Mouse (Mus musculus): ENCODE measurements around the gene Sptbn1. TPM values are rescaled to one million over a fixed set of nuclear protein-coding genes. Genes with fewer than 3 reads are reported as not detected.

Sptbn1 gene
- polyA plus RNA-seq, 1 experiment from 2014 or later = 16.9 TPM

- Histone ChIP-seq H3K9me3 (replicated peaks) (no peaks in the 10 kb centered on the region), H3K4me3 (replicated peaks) (no peak overlapping the region), H3K9ac (no peak overlapping the region), H3K36me3 (no peaks in the 10 kb centered on the region), H3K27ac (no peak overlapping the region), H3K4me1 (replicated peaks) (0 out of 2 replicates have a peak, but pooled peaks cover 8% of the 10 kb centered on the region), H3K4me2 (no peak overlapping the region), H3K27me3 (no peaks in the 10 kb centered on the region)
- DNase-seq (no peak), ATAC-seq (ENCODE audit: low read depth) (no peak)
- 72% methylated on average over 6 of the region's 6 CpGs for WGBS (ENCODE audit: insufficient replicate concordance)
Measured at GRCm38 (mm10) chr11:30210100-30210811, 57.7 kb downstream of the Sptbn1 start.

GRCm38 (mm10) chr11:30209495-30209894, 58.5 kb downstream of the Sptbn1 start:
- no peak overlapping the region for H3K27ac ChIP-seq
- DNase-seq = no peak
- WGBS (ENCODE audit: insufficient replicate concordance) = 69% methylated on average over 4 of the region's 4 CpGs
- H3K36me3 ChIP-seq = no peaks in the 10 kb centered on the region
- no peak overlapping the region for H3K9ac ChIP-seq
- no peak overlapping the region for H3K4me3 ChIP-seq (replicated peaks)
- no peaks in the 10 kb centered on the region for H3K9me3 ChIP-seq (replicated peaks)
- 0 out of 2 replicates have a peak, but pooled peaks cover 8% of the 10 kb centered on the region for H3K4me1 ChIP-seq (replicated peaks)
- no peaks in the 10 kb centered on the region for H3K27me3 ChIP-seq
- ATAC-seq (ENCODE audit: low read depth) = no peak
- no peak overlapping the region for H3K4me2 ChIP-seq

- no peaks in the 10 kb centered on the region for H3K36me3 ChIP-seq
- no peak overlapping the region for H3K9ac ChIP-seq
- ATAC-seq (ENCODE audit: low read depth) (0 out of 2 replicates have a peak, but pooled peaks have one; percentile 20), DNase-seq (no peak)
- no peaks in the 10 kb centered on the region for H3K9me3 ChIP-seq (replicated peaks)
- H3K4me3 ChIP-seq (replicated peaks) = no peak overlapping the region
- no peaks in the 10 kb centered on the region for H3K4me1 ChIP-seq (replicated peaks)
- H3K27ac ChIP-seq = no peak overlapping the region
- H3K4me2 ChIP-seq = no peak overlapping the region
- H3K27me3 ChIP-seq = no peaks in the 10 kb centered on the region
Measured at GRCm38 (mm10) chr11:30204398-30204797, 63.6 kb downstream of the Sptbn1 start.

GRCm38 (mm10) chr11:30200391-30200790, 67.6 kb downstream of the Sptbn1 start:
- no peak overlapping the region for H3K27ac ChIP-seq
- ATAC-seq (ENCODE audit: low read depth) (no peak), DNase-seq (no peak)
- peaks cover 23% of the 10 kb centered on the region for H3K4me1 ChIP-seq (replicated peaks)
- no peak overlapping the region for H3K9ac ChIP-seq
- H3K36me3 ChIP-seq = no peaks in the 10 kb centered on the region
- H3K9me3 ChIP-seq (replicated peaks) = no peaks in the 10 kb centered on the region
- no peak overlapping the region for H3K4me2 ChIP-seq
- no peak overlapping the region for H3K4me3 ChIP-seq (replicated peaks)
- H3K27me3 ChIP-seq = peaks cover 26% of the 10 kb centered on the region

GRCm38 (mm10) chr11:30198091-30198675, 69.8 kb downstream of the Sptbn1 start:
- Histone ChIP-seq H3K4me1 (replicated peaks) (peaks cover 38% of the 10 kb centered on the region), H3K4me2 (peak overlapping the region; percentile 84), H3K9ac (peak overlapping the region; percentile 70), H3K27me3 (peaks cover 32% of the 10 kb centered on the region), H3K4me3 (replicated peaks) (peak overlapping the region; percentile 62), H3K27ac (peak overlapping the region; percentile 80), H3K9me3 (replicated peaks) (no peaks in the 10 kb centered on the region), H3K36me3 (no peaks in the 10 kb centered on the region)
- under 1% methylated on average over 34 of the region's 34 CpGs for WGBS (ENCODE audit: insufficient replicate concordance)
- DNase-seq (peak; percentile 59), ATAC-seq (ENCODE audit: low read depth) (peak; percentile 85)

- Histone ChIP-seq H3K27me3 (peaks cover 35% of the 10 kb centered on the region), H3K4me2 (peak overlapping the region; percentile 84), H3K27ac (peak overlapping the region; percentile 80), H3K36me3 (no peaks in the 10 kb centered on the region), H3K4me3 (replicated peaks) (peak overlapping the region; percentile 62), H3K9me3 (replicated peaks) (no peaks in the 10 kb centered on the region), H3K4me1 (replicated peaks) (peaks cover 38% of the 10 kb centered on the region), H3K9ac (peak overlapping the region; percentile 70)
- ATAC-seq (ENCODE audit: low read depth) (peak; percentile 78), DNase-seq (peak; percentile 39)
- 1% methylated on average over 21 of the region's 21 CpGs for WGBS (ENCODE audit: insufficient replicate concordance)
Measured at GRCm38 (mm10) chr11:30197564-30198090, 70.3 kb downstream of the Sptbn1 start.

- 29% methylated on average over 4 of the region's 4 CpGs for WGBS (ENCODE audit: insufficient replicate concordance)
Measured at GRCm38 (mm10) chr11:30196368-30197070, 71.5 kb downstream of the Sptbn1 start.

GRCm38 (mm10) chr11:30195756-30196155, 72.2 kb downstream of the Sptbn1 start:
- H3K9ac ChIP-seq = no peak overlapping the region
- ATAC-seq (ENCODE audit: low read depth) (no peak), DNase-seq (no peak)
- H3K27me3 ChIP-seq = peaks cover 35% of the 10 kb centered on the region
- WGBS (ENCODE audit: insufficient replicate concordance) = 29% methylated on average over 3 of the region's 3 CpGs
- no peaks in the 10 kb centered on the region for H3K36me3 ChIP-seq
- peak overlapping the region; percentile 84 for H3K4me2 ChIP-seq
- H3K4me3 ChIP-seq (replicated peaks) = peak overlapping the region; percentile 62
- H3K27ac ChIP-seq = peak overlapping the region; percentile 36; the same call in 1 of the 2 replicates
- peaks cover 49% of the 10 kb centered on the region for H3K4me1 ChIP-seq (replicated peaks)
- no peaks in the 10 kb centered on the region for H3K9me3 ChIP-seq (replicated peaks)

More at GRCm38 (mm10) chr11:30196368-30197070, 71.5 kb downstream of the Sptbn1 start:
- Histone ChIP-seq H3K27me3 (peaks cover 35% of the 10 kb centered on the region), H3K4me3 (replicated peaks) (peak overlapping the region; percentile 62), H3K9me3 (replicated peaks) (no peaks in the 10 kb centered on the region), H3K9ac (peak overlapping the region; percentile 34; the same call in 1 of the 2 replicates), H3K4me2 (peak overlapping the region; percentile 84), H3K4me1 (replicated peaks) (peaks cover 44% of the 10 kb centered on the region), H3K27ac (0 out of 2 replicates have a peak overlapping the region, but pooled peaks have one; percentile 80), H3K36me3 (no peaks in the 10 kb centered on the region)
- ATAC-seq (ENCODE audit: low read depth) = no peak
- DNase-seq = no peak

- Histone ChIP-seq H3K27me3 (peaks cover 35% of the 10 kb centered on the region), H3K9me3 (replicated peaks) (no peaks in the 10 kb centered on the region), H3K4me2 (no peak overlapping the region), H3K27ac (no peak overlapping the region), H3K9ac (no peak overlapping the region), H3K4me3 (replicated peaks) (no peak overlapping the region), H3K36me3 (no peaks in the 10 kb centered on the region), H3K4me1 (replicated peaks) (peaks cover 55% of the 10 kb centered on the region)
- 3% methylated on average over 1 of the region's 1 CpGs for WGBS (ENCODE audit: insufficient replicate concordance)
- no peak for ATAC-seq (ENCODE audit: low read depth)
- no peak for DNase-seq
Measured at GRCm38 (mm10) chr11:30194800-30195199, 73.2 kb downstream of the Sptbn1 start.

- Histone ChIP-seq H3K27me3 (peaks cover 11% of the 10 kb centered on the region; the same call in 1 of the 2 replicates), H3K36me3 (no peaks in the 10 kb centered on the region), H3K4me1 (replicated peaks) (peaks cover 50% of the 10 kb centered on the region), H3K9ac (no peak overlapping the region), H3K27ac (no peak overlapping the region), H3K4me3 (replicated peaks) (no peak overlapping the region), H3K9me3 (replicated peaks) (no peaks in the 10 kb centered on the region), H3K4me2 (no peak overlapping the region)
- 78% methylated on average over 4 of the region's 4 CpGs for WGBS (ENCODE audit: insufficient replicate concordance)
- ATAC-seq (ENCODE audit: low read depth) (peak; percentile 21; the same call in 1 of the 2 replicates), DNase-seq (no peak)
Measured at GRCm38 (mm10) chr11:30190959-30191358, 77.0 kb downstream of the Sptbn1 start.

- ATAC-seq (ENCODE audit: low read depth) = no peak
- DNase-seq = no peak
- 68% methylated on average over 3 of the region's 3 CpGs for WGBS (ENCODE audit: insufficient replicate concordance)
Measured at GRCm38 (mm10) chr11:30190119-30190518, 77.9 kb downstream of the Sptbn1 start.

More at GRCm38 (mm10) chr11:30190119-30190518, 77.9 kb downstream of the Sptbn1 start:
- Histone ChIP-seq H3K27me3 (peaks cover 9% of the 10 kb centered on the region; the same call in 1 of the 2 replicates), H3K36me3 (no peaks in the 10 kb centered on the region), H3K27ac (no peak overlapping the region), H3K9me3 (replicated peaks) (no peaks in the 10 kb centered on the region), H3K4me2 (no peak overlapping the region), H3K4me1 (replicated peaks) (peaks cover 47% of the 10 kb centered on the region), H3K4me3 (replicated peaks) (no peak overlapping the region), H3K9ac (no peak overlapping the region)

All from liver, embryonic 13.5 days (tissue).